15 mouse cellular contexts compared by ENCODE assay signal in the genomic region with DNA sequence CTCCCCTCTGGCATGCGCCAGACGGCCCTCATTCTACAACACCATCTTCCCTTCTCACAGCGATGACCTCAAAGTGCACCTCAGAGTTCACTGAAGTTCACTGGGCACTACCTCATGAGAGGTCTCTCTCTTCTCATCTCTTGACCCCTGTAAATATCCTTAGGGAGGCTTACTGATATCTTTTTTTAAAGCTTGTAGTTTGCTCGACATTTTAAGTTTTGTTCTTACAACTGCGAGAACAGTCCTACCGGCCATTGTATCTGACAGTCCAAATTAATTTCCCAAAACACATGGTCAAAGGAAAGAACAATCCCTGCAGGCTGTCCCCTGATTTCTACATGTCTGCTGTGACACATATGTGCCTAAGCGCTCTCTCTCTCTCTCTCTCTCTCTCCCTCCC.
"Had no signal": no experiment of that assay in that cellular context is flagged by ENCODE, and none has a peak within 500 bp of the region (broad histone marks: within the 10 kb centered on the region; RNA-seq: fewer than 3 reads in every experiment).

No protein-coding gene starts in this region.

- H3K27me3 ChIP-seq: lung, embryonic 15.5 days; midbrain, embryonic 12.5 days; neural tube, embryonic 12.5 days; stomach, embryonic 15.5 days had no signal

- H3K9me3 ChIP-seq: lung, embryonic 15.5 days; midbrain, embryonic 12.5 days; neural tube, embryonic 12.5 days; stomach, embryonic 15.5 days had no signal

- H3K36me3 ChIP-seq: lung, embryonic 15.5 days; midbrain, embryonic 12.5 days; neural tube, embryonic 12.5 days; stomach, embryonic 15.5 days had no signal

- H3K4me1 ChIP-seq: lung, embryonic 15.5 days; midbrain, embryonic 12.5 days; neural tube, embryonic 12.5 days; stomach, embryonic 15.5 days had no signal

- H3K27ac ChIP-seq: lung, embryonic 15.5 days; macrophage; midbrain, embryonic 12.5 days; neural tube, embryonic 12.5 days; stomach, embryonic 15.5 days; stomach, postnatal 0 days had no signal

- ATAC-seq: lung, postnatal 0 days; midbrain, embryonic 16.5 days had no signal

- H3K9ac ChIP-seq: lung, embryonic 15.5 days; midbrain, embryonic 12.5 days; neural tube, embryonic 12.5 days; stomach, embryonic 15.5 days had no signal

- DNase-seq: lung, adult 2 months; midbrain, embryonic 14.5 days; right cerebral cortex, postnatal 14 days; thymus, adult 2 months; thymus, postnatal 25 days; thymus, postnatal 4 days had no signal

- H3K4me2 ChIP-seq: lung, embryonic 15.5 days; midbrain, embryonic 12.5 days; neural tube, embryonic 12.5 days; stomach, embryonic 15.5 days had no signal

- H3K4me3 ChIP-seq: lung, embryonic 15.5 days; megakaryocyte, embryonic 14.5 days; midbrain, embryonic 12.5 days; neural tube, embryonic 12.5 days; stomach, embryonic 15.5 days had no signal
